Mouse (Mus musculus): ENCODE results near the gene Syt16. TPM values are rescaled to one million over a fixed set of nuclear protein-coding genes. Genes with fewer than 3 reads are reported as not detected.
A peak's percentile ranks its signal among the peaks of the same experiment; 100 is the strongest.

Gene Syt16
- total and polyA plus RNA-seq, 2 experiments from 2014 or later = 102 to 114 TPM

- Histone ChIP-seq H3K4me1 (ENCODE audit: insufficient read depth) (peaks cover 18% of the 10 kb centered on the region), H3K36me3 (ENCODE audit: insufficient read depth) (no peaks in the 10 kb centered on the region), H3K4me3 (ENCODE audit: low read depth, low read length) (no peak overlapping the region), H3K9me3 (ENCODE audit: low read length) (no peaks in the 10 kb centered on the region), H3K27ac (ENCODE audit: low read depth, low read length) (no peak overlapping the region), H3K9ac (no peak overlapping the region), H3K27me3 (ENCODE audit: insufficient read depth, low read length) (no peaks in the 10 kb centered on the region), H3K4me2 (ENCODE audit: low read depth) (no peak overlapping the region)
- no peak for TF ChIP-seq CTCF (IDR thresholded peaks at IDR 0.05; ENCODE audit: low read depth)
- peak; percentile 36; the same call in 1 of the 2 replicates for ATAC-seq
- no peak for DNase-seq
- 50% methylated on average over 1 of the region's 1 CpGs for WGBS
Observed at GRCm38 (mm10) chr12:74171257-74171656, 173.8 kb downstream of the Syt16 start.

GRCm38 (mm10) chr12:74173902-74174301 lies 176.4 kb downstream of the Syt16 start:
- H3K4me1 ChIP-seq (ENCODE audit: insufficient read depth) = peaks cover 18% of the 10 kb centered on the region
- H3K4me3 ChIP-seq (ENCODE audit: low read depth, low read length) = no peak overlapping the region
- TF ChIP-seq CTCF (IDR thresholded peaks at IDR 0.05; ENCODE audit: low read depth) = no peak
- 13% methylated on average over 3 of the region's 3 CpGs for WGBS
- peak; percentile 84 for ATAC-seq
- H3K4me2 ChIP-seq (ENCODE audit: low read depth) = no peak overlapping the region
- H3K27ac ChIP-seq (ENCODE audit: low read depth, low read length) = peak overlapping the region; percentile 79
- no peaks in the 10 kb centered on the region for H3K27me3 ChIP-seq (ENCODE audit: insufficient read depth, low read length)
- DNase-seq = peak; percentile 77
- H3K9ac ChIP-seq = no peak overlapping the region
- no peaks in the 10 kb centered on the region for H3K9me3 ChIP-seq (ENCODE audit: low read length)
- no peaks in the 10 kb centered on the region for H3K36me3 ChIP-seq (ENCODE audit: insufficient read depth)

- ATAC-seq (no peak), DNase-seq (no peak)
- no peak for TF ChIP-seq CTCF (IDR thresholded peaks at IDR 0.05; ENCODE audit: low read depth)
Observed at GRCm38 (mm10) chr12:74184596-74184995, 187.1 kb downstream of the Syt16 start.

GRCm38 (mm10) chr12:74188243-74188785 lies 190.9 kb downstream of the Syt16 start:
- no peak overlapping the region for H3K4me3 ChIP-seq (ENCODE audit: low read depth, low read length)
- DNase-seq = peak; percentile 14
- no peak overlapping the region for H3K9ac ChIP-seq
- WGBS = 74% methylated on average over 11 of the region's 11 CpGs
- no peaks in the 10 kb centered on the region for H3K27me3 ChIP-seq (ENCODE audit: insufficient read depth, low read length)
- no peaks in the 10 kb centered on the region for H3K9me3 ChIP-seq (ENCODE audit: low read length)
- H3K36me3 ChIP-seq (ENCODE audit: insufficient read depth) = no peaks in the 10 kb centered on the region
- no peak overlapping the region for H3K27ac ChIP-seq (ENCODE audit: low read depth, low read length)
- 0 out of 2 replicates have a peak, but pooled peaks have one; percentile 20 for ATAC-seq
- TF ChIP-seq CTCF (IDR thresholded peaks at IDR 0.05; ENCODE audit: low read depth) = no peak
- H3K4me2 ChIP-seq (ENCODE audit: low read depth) = no peak overlapping the region
- H3K4me1 ChIP-seq (ENCODE audit: insufficient read depth) = peaks cover 6% of the 10 kb centered on the region; the same call in 1 of the 2 replicates

More at GRCm38 (mm10) chr12:74184596-74184995, 187.1 kb downstream of the Syt16 start:
- Histone ChIP-seq H3K9ac (no peak overlapping the region), H3K4me2 (ENCODE audit: low read depth) (no peak overlapping the region), H3K36me3 (ENCODE audit: insufficient read depth) (no peaks in the 10 kb centered on the region), H3K9me3 (ENCODE audit: low read length) (no peaks in the 10 kb centered on the region), H3K4me3 (ENCODE audit: low read depth, low read length) (no peak overlapping the region), H3K4me1 (ENCODE audit: insufficient read depth) (peaks cover 6% of the 10 kb centered on the region; the same call in 1 of the 2 replicates), H3K27ac (ENCODE audit: low read depth, low read length) (no peak overlapping the region), H3K27me3 (ENCODE audit: insufficient read depth, low read length) (no peaks in the 10 kb centered on the region)
- WGBS = 77% methylated on average over 17 of the region's 17 CpGs

GRCm38 (mm10) chr12:74188815-74189214 lies 191.4 kb downstream of the Syt16 start:
- no peak for TF ChIP-seq CTCF (IDR thresholded peaks at IDR 0.05; ENCODE audit: low read depth)
- peak; percentile 29 for DNase-seq
- H3K27ac ChIP-seq (ENCODE audit: low read depth, low read length) = no peak overlapping the region
- peak; percentile 70 for ATAC-seq
- H3K4me1 ChIP-seq (ENCODE audit: insufficient read depth) = peaks cover 6% of the 10 kb centered on the region; the same call in 1 of the 2 replicates
- no peaks in the 10 kb centered on the region for H3K9me3 ChIP-seq (ENCODE audit: low read length)
- WGBS = 27% methylated on average over 7 of the region's 7 CpGs
- H3K36me3 ChIP-seq (ENCODE audit: insufficient read depth) = no peaks in the 10 kb centered on the region
- H3K4me3 ChIP-seq (ENCODE audit: low read depth, low read length) = no peak overlapping the region
- no peaks in the 10 kb centered on the region for H3K27me3 ChIP-seq (ENCODE audit: insufficient read depth, low read length)
- no peak overlapping the region for H3K9ac ChIP-seq
- H3K4me2 ChIP-seq (ENCODE audit: low read depth) = no peak overlapping the region

GRCm38 (mm10) chr12:74189840-74190239 lies 192.4 kb downstream of the Syt16 start:
- H3K4me3 ChIP-seq (ENCODE audit: low read depth, low read length) = no peak overlapping the region
- no peak for DNase-seq
- no peak overlapping the region for H3K9ac ChIP-seq
- no peak overlapping the region for H3K4me2 ChIP-seq (ENCODE audit: low read depth)
- TF ChIP-seq CTCF (IDR thresholded peaks at IDR 0.05; ENCODE audit: low read depth) = no peak
- no peaks in the 10 kb centered on the region for H3K27me3 ChIP-seq (ENCODE audit: insufficient read depth, low read length)
- no peaks in the 10 kb centered on the region for H3K9me3 ChIP-seq (ENCODE audit: low read length)
- H3K4me1 ChIP-seq (ENCODE audit: insufficient read depth) = peaks cover 6% of the 10 kb centered on the region; the same call in 1 of the 2 replicates
- H3K36me3 ChIP-seq (ENCODE audit: insufficient read depth) = no peaks in the 10 kb centered on the region
- H3K27ac ChIP-seq (ENCODE audit: low read depth, low read length) = no peak overlapping the region
- 93% methylated on average over 4 of the region's 4 CpGs for WGBS
- ATAC-seq = no peak

GRCm38 (mm10) chr12:74190297-74190696 lies 192.8 kb downstream of the Syt16 start:
- no peak overlapping the region for H3K27ac ChIP-seq (ENCODE audit: low read depth, low read length)
- ATAC-seq = no peak
- peaks cover 6% of the 10 kb centered on the region; the same call in 1 of the 2 replicates for H3K4me1 ChIP-seq (ENCODE audit: insufficient read depth)
- whole genome bisulfite sequencing = 79% methylated on average over 5 of the region's 5 CpGs
- H3K4me3 ChIP-seq (ENCODE audit: low read depth, low read length) = no peak overlapping the region
- no peaks in the 10 kb centered on the region for H3K36me3 ChIP-seq (ENCODE audit: insufficient read depth)
- no peaks in the 10 kb centered on the region for H3K9me3 ChIP-seq (ENCODE audit: low read length)
- no peak for TF ChIP-seq CTCF (IDR thresholded peaks at IDR 0.05; ENCODE audit: low read depth)
- H3K27me3 ChIP-seq (ENCODE audit: insufficient read depth, low read length) = no peaks in the 10 kb centered on the region
- no peak for DNase-seq
- H3K9ac ChIP-seq = no peak overlapping the region
- no peak overlapping the region for H3K4me2 ChIP-seq (ENCODE audit: low read depth)

Measured in forebrain, postnatal 0 days (tissue).